Mouse (Mus musculus) testis, postnatal 10 days (tissue): ENCODE data around the gene Drc1.
A peak's percentile ranks its signal among the peaks of the same experiment; 100 is the strongest.

Source experiments
- DNase-seq: peaks from one replicate; pipeline ENCODE4 v3.0.0; 2021; ENCODE audit warnings: low spot score

The Drc1 gene

GRCm38 (mm10) chr5:30281291-30281732 is at the start of gene Drc1:
Gene Drc1, plus strand, starts transcription at chr5:30281388.
- DNase-seq: peak; percentile 60

GRCm38 (mm10) chr5:30231891-30232270 is 49.3 kb upstream of the Drc1 start:
- DNase-seq: no peak

- DNase-seq: peak; percentile 99
Observed at GRCm38 (mm10) chr5:30232271-30232971, 48.8 kb upstream of the Drc1 start, which contains the start of gene Selenoi. Gene Selenoi, plus strand, starts transcription at chr5:30232581.

- no peak for DNase-seq
Observed at GRCm38 (mm10) chr5:30233042-30233441, 48.1 kb upstream of the Drc1 start.

- no peak for DNase-seq
Observed at GRCm38 (mm10) chr5:30233979-30234378, 47.2 kb upstream of the Drc1 start.

- DNase-seq: no peak
Observed at GRCm38 (mm10) chr5:30235641-30236126, 45.5 kb upstream of the Drc1 start.

- DNase-seq: no peak
Observed at GRCm38 (mm10) chr5:30238533-30238932, 42.7 kb upstream of the Drc1 start.

- no peak for DNase-seq
Observed at GRCm38 (mm10) chr5:30240552-30240951, 40.6 kb upstream of the Drc1 start.

- DNase-seq: peak; percentile 24
Observed at GRCm38 (mm10) chr5:30242410-30242809, 38.8 kb upstream of the Drc1 start.

- peak; percentile 43 for DNase-seq
Observed at GRCm38 (mm10) chr5:30243741-30244140, 37.4 kb upstream of the Drc1 start.

GRCm38 (mm10) chr5:30245861-30246416 is 35.2 kb upstream of the Drc1 start:
- DNase-seq: peak; percentile 25

GRCm38 (mm10) chr5:30247666-30248065 is 33.5 kb upstream of the Drc1 start:
- peak; percentile 40 for DNase-seq

- no peak for DNase-seq
Observed at GRCm38 (mm10) chr5:30255567-30256354, 25.4 kb upstream of the Drc1 start.

GRCm38 (mm10) chr5:30258776-30259175 is 22.4 kb upstream of the Drc1 start:
- DNase-seq: no peak

GRCm38 (mm10) chr5:30270571-30271190 is 10.5 kb upstream of the Drc1 start:
- no peak for DNase-seq

GRCm38 (mm10) chr5:30271599-30272281 is 9.4 kb upstream of the Drc1 start:
- DNase-seq: no peak

- DNase-seq: no peak
Observed at GRCm38 (mm10) chr5:30276361-30276760, 4.8 kb upstream of the Drc1 start.

- DNase-seq: no peak
Observed at GRCm38 (mm10) chr5:30278952-30279351, 2.2 kb upstream of the Drc1 start.

GRCm38 (mm10) chr5:30279446-30279845 is 1.7 kb upstream of the Drc1 start:
- DNase-seq: no peak

- no peak for DNase-seq
Observed at GRCm38 (mm10) chr5:30280864-30281263, 324 bp upstream of the Drc1 start.

GRCm38 (mm10) chr5:30285944-30286799 is 5.0 kb downstream of the Drc1 start:
- no peak for DNase-seq
